Mouse (Mus musculus) cerebral cortex, adult 2 months (tissue): Measurements from ENCODE around the gene Sec24b.

Experiments
- WGBS: fragments of 180-500 bp; shearing (Covaris S2); methylation state at CpG from one replicate; pipeline ENCODE4 v1.1.7; 2018; 5-methylcytosine and 5-hydroxymethylcytosine counted together

Gene Sec24b

DNA sequence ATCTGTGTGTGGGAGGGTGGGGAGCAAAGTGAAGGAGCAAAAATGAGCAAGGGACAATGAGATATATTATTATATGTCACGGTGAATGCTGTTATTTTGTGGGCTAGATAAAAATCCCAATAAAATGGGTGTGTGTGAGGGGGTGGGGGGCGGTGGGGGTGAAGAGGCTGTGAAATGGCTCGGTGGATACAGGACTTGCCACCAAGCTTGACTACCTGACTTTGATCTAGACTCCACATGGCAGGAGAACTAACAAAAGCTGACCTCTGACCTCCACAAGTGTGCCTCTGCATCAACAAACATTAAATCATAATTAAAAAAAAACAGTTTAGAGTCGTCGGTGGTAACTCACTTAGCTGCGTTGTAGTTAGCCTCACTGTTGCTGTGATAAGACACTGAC, 81.8 kb downstream of the Sec24b start:
- 69% methylated on average over 6 of the region's 6 CpGs for WGBS

DNA sequence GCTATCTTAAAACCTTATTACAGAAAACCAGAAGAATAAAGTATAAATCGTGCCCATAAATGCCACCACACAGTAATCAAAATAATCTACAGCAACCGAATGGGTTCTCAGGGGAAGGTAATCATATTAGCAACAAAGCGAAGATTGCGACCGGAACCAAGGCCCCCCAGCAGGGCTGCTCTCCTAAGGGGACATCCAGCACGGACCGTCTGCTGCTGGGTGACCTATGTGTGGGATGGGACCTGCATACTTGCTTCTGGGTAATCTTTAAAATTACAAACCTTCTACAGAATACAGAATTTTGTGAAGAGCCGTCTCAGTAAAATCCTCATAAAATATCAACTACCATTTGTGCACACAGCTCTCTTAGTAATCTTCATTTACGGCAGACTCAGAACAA, 82.6 kb downstream of the Sec24b start:
- 91% methylated on average over 9 of the region's 9 CpGs for WGBS

DNA sequence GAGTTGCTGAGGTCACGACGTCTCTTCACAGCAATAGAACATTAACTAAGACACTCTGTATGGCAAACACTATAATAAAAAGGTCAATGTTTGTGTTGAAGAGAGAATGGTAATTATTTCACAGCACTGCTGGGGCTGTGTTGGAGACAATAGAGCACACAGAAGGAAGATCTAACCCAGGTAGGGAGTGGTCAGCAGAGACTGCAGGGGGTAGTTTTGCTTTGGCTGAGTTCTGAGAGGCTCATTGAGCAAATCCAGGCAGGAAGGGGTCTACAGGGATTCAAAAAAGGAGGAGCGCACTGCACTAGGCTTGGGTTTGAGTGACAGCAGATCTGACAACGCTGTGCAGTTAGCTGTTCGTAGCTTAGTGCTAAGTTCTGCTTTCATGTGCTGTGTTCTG, 85.0 kb downstream of the Sec24b start:
- 83% methylated on average over 5 of the region's 5 CpGs for WGBS

DNA sequence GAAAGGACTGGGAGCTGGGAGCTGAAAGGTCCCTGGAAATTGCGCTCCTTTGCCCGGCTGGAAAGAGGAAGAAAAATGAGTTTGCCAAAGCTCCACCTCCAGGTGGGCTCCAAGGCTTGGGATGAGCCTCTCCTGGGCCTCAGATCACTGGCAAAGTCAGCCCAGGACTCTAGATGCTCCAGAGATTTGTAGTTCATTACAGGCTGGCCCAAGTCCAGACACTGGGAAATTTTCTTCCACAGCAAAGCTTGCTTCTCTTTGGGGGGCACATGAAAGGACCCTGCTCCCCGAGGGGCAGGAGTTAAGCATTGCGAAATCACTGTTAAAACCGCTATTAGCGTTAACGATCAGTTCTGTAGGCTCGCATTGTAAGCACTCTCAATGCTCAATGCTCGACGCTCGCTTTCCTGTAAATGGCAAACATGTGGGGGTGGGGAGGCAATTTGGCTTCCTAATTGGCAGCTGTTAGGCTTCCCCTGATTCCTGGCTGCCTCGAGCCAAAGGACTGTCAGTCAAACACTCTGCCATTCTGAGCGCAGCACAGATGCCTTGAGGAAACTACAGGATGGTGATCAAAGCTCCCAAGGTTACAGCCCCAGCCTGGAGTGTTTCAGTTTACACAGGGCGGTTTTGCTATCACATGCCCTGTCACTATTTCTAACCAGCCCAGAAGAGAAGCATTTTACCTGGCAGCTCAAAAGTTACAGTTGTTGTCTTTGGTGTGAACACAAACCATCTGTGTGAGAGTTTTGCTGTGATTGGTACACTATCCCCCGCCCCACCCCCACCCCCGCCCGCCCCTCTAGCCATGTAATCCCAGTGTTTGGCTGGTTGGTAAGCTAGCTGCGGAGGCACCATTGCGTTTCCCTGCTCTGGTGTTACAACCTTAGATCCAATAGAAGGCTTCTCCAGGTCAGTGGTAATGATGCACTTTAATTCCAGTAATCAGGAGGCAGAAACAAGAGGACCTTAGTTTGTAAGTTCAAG, 90.5 kb downstream of the Sec24b start:
- WGBS: 11% methylated on average over 19 of the region's 19 CpGs

DNA sequence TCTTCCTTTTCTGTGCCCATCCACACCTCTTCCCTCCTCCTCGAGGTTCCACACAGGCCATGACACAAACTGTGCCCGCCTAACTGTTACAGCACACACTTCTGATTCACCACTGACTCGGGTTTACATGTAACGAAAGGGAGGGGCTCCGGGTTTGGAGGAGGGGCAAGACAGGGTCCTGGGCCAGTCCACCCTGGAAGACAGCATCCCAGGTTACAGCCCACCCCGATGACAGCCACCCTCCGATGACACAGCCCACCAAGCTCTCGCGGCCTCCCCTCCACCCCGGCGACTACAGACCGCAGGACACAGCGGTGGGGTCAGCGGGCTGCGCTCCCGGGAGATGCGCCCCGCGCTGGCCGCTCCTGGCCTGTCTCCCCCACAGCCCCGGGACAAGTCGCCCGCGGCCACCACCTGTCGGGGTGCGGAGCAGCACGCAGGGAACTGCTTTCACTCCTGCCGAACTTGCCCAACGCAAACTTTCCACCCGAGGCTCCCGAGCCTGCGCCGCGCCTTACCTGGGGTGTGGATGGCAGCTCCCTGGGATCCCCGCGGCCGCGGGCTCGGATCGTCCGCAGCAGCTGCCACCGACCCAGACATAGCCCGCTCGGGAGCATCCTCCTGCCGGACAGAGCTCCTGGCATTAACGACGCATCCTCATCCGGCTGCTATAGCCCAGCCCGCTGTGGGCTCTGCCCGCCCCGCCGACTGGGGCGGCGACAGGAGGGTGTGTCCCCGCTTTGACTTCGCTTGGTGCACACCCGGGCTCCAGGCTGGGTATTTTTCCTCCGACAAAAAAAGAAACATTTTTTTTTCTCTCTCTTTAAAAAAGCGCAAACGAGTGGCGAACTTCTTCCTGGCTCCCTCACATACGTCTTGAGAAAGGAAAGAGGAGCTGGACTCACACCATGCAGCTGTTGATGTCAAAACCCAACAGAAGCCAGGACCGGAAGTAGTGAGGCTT, 91.6 kb downstream of the Sec24b start, which contains the start of gene Mcub:
Gene Mcub (minus strand): TSS at position 775 of the 964 bp plus-strand sequence.
- 1% methylated on average over 63 of the region's 63 CpGs for WGBS

DNA sequence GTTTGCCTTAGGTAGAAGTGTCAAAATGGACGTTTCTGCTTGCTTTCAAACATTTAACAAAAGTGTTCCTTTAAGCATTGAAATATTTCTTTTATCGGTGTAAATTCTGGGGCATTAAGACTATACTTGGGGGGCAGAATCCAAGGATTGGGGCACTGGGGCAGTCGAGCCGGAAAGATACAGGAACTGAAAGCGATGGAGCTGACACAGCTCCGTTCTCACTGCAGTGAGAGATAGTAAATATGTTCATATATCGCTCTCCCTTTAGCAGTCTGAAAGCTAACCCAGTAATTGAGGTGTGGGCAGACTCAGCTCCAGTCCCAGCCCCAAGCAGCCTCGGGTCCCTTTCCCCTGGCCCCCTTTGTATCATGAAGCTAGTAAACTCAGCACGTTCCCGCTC, 92.3 kb downstream of the Sec24b start:
- 56% methylated on average over 10 of the region's 10 CpGs for WGBS

DNA sequence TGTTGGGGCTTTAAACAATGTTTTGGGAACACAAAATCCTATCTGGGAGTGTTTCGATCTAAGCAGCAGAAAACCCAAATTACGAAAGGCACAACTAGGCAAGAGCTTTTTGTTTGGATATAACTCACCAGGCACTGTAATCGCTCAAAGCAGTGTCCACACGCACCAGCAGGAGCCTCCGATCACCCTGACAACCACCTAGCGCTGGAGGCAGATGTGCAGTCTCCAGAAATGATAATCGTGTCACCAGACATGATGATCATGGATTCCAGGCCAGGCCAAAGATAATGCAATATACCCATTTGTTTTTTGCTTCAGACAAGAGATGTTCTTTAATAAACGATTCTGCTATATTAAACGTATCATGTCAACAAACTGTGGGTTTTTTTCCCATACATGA, 93.5 kb downstream of the Sec24b start:
- WGBS: 83% methylated on average over 9 of the region's 9 CpGs

DNA sequence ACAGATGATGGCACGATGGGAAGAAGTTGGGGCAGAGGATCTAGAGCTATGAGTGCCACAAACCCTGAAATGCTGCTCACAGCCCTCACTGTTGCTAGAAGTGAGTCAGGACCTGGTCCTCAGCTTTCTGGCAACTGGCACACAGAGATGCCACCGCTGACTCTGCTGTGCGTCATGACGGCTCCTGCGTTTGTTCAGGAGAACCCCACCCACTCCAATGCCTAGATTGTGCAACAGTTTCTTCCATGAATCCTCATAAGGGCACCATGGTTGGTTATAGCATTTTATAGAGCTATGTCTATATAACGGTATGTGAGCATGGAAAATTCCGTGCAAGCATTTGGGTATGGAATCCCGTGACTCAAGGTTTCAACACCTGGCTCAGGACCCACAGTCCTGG, 96.7 kb downstream of the Sec24b start:
- WGBS: 88% methylated on average over 8 of the region's 8 CpGs

DNA sequence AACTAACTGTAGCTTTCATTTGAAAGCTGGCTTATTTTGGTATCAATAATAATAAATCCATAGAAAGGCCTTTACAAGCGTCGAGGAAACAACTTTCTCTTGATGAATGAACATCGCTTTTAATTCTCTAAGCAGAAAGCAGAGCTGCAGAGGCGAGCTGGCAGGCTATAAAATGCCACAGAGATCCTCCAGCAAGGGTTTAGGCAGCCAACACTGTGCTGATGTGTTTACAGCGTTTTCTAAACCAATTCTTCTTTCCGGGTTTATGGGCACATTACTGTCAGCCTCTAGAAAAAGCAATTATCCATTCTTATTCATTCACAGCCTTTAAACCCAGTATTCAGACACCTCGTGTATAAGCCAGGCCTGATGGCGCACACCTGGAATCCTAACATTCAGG, 98.8 kb downstream of the Sec24b start:
- 35% methylated on average over 8 of the region's 8 CpGs for WGBS

DNA sequence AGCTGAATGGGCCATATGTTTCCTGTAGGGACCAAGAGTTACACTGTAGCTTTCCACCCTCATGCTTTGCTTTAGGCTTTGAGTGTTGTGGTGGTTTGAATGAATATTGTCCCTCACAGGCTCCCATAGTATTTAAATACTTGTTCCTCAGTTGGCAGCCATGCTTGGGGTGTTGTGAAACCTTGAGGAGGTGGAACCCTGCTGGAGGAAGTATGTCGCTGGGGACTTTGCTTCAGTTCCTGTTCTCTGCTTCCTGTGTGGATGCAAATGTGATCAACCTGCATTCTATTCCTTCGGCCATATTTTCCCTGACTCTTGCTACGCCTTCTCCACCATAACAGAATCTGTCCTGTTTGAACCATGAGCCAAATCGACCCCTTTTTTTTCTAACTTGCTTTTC, 108.1 kb downstream of the Sec24b start:
- 90% methylated on average over 4 of the region's 4 CpGs for WGBS

DNA sequence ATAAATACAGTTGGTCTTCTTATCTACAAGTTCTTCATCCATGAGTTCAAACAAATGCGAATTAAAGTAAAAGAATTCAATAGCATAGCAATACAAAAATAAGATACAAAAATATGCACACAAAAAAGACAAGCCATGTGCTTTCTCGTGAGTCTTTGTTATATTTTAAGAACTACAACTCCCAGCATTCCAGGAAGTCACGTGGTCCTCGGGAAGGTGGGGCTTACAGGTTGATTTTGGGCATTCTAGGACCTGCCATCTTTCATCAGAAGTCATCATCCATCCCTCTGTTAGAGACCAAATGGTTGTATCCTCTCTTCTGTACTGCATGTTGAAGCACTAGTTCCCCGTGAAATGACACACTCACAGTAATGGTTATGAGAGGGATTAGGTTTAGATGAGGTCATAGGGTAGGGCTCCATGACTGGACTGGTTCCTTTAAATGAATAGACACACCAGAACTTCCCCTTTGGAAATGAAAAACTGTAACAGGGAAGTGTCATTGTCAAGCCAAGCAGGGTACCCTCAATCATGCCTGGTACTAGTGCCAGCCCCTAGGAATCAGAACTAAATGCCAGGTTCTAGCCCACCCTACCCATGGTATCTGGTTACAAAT, 112.1 kb downstream of the Sec24b start:
- WGBS: 80% methylated on average over 5 of the region's 5 CpGs

DNA sequence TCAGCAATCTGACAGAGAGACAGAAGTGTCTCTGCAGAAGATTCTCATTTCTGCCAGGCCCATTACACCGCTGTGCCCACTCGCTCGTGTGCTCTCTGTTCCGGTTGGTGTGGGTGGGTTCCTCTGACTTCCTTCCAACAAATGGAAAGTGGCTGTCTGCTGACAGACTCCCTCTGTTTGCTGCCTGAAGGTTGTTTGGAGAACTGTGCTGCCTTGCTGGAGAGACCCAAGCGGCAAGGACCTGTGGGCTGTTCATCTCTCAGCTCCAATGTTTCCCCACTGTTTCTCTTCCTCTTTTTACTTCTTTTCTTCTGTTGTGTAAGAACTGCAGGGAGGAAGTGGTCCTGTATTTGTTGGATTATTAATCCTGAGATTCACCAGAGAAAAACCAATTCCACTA, 113.0 kb downstream of the Sec24b start:
- WGBS: 49% methylated on average over 5 of the region's 5 CpGs

DNA sequence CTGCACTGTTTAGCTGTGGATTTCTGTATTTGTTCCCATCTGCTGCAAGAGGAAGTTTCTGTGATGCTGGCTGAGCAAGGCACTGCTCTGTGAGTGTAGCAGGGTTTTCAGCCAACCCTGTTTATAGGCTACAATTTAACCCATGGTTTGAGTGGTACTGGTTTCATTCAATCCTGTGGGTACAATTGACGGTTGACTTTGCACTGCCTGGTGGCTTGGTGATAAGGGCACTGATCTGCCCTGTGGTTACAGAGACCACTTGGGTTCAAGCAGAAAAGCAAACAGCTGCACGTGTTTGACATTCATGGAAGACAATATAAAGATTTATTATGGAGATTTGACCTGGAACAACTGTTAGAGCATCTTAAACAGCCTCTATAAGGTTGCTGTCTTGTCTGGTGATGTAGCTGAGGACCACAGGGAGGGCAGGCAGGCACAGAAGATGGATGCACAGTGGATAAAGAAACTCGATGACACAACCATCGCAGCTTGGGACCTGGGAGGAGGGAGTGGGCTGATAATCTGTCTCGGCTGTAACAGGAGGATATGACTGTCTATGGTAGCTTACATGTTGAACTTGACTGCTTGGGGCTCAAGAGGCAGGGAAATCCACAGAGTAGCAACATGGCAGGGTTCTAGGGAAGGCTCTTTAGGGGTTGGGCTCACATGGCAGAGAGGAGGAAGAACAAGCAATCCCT, 115.0 kb downstream of the Sec24b start:
- WGBS: 87% methylated on average over 5 of the region's 5 CpGs

DNA sequence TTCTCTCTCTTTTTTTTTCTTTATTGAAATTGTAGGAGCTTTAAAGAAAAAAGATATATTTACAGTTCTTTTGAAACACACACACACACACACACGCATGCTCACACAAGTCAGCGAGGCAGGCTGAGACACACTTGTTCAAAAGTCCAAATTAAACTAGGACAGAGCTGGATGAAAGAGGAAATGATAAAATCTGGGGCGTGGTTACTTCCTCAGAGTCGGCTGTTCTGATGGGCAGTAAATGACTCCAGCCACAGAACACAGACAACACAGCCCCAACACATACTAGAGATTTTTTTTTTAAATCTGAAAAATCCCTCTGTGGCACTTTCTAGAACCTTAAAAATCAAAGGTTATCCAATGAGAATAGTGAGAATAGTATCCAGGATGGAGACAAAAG, 117.5 kb downstream of the Sec24b start:
- WGBS: 71% methylated on average over 4 of the region's 4 CpGs

DNA sequence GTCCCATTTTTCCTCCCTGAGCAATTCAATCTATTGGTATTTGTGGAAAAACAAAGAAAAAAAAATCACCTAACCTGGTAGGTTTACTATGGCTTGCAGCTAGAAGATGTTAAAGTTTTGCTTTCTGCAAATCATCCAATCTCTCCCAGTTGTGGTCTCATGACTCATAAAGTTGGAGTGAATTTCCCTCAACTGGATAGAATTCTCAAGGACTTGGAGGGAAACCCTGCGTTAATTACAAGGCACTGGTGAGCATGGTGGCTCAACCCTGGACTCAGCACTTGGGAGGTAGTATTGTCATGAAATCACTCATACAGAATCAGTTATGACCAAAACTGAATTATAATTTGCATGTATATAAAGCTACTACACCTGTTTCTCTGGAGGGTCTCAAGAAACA, 120.1 kb downstream of the Sec24b start:
- 77% methylated on average over 1 of the region's 1 CpGs for WGBS

DNA sequence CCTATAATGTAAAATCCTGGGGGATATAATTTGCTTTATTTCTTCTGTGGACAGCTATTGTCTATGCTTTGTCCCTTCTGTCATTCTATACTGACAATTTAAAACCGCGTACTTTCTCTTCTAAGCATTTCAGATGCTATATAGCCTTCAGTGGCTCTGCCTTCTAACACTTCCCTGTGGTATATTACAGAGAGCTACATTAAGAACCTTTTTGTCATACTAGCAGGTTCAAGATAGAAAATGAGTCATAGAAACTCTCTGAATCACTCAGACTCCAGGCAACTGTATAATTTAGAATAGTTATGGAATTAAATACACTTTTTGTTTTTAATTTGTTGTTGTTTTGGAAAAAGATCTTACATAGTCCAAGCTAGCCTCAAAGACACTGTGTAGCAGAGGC, 120.6 kb downstream of the Sec24b start:
- 55% methylated on average over 2 of the region's 2 CpGs for WGBS

DNA sequence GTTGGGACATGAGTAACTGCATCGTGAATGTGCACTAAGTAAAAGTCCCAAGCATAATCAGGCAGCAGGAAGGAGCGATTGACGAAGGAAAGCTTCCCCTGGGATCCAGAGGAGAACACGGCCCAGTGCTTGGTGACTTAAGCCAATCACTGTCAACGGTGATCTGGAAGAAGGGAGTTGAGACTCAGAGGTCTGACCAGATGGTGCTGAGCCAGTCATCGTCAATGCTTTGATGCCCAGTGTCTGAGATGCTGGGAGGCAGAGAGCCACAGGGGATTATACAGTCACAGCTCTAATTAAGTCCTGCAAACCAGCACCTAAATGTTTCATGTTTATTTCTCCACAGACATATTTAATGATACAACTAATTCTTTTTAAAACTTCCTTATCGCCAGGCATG, 122.3 kb downstream of the Sec24b start:
- WGBS: 71% methylated on average over 7 of the region's 7 CpGs

DNA sequence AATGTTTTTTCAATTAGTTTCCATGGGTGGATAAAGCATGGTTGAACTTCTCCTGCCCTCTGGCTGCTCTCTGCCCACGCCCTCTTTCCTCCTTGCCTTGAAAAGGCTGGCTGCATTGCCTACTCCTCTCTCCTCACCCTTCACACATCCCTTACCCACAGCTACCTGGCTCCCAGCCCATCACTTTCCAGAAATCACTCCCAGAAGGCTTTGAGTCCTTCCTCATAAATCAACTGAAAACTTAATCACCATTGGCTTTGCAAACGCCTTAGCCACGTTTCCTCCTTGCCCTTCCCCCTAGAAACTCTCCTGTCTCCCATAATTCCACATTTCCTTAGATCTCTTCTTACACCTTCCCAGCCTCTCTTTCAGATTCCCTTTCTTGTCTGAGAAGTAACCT, 123.5 kb downstream of the Sec24b start:
- WGBS: 67% methylated on average over 3 of the region's 3 CpGs

DNA sequence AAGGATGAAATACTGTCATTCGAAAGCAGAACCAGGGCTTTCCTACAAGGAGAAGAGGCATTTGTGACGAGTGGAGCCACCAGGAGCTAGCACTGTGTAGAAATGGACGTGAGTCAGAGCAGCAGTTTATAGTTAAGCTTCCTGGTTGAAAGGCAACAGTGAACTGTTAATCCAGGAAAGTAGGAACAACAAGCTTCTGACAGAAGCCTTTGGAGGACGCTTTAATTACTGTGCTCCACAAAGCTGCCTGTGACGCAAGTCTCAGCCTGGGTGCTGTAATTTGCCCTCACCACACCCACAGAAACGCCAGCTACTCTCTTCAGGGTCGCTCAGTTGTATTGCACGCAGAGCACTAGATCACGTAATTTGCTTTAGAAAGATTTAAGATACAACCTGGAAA, 124.8 kb downstream of the Sec24b start:
- WGBS: 29% methylated on average over 9 of the region's 9 CpGs
